Mouse (Mus musculus) embryonic facial prominence, embryonic 15.5 days (tissue): ENCODE results near the gene Gje1. TPM values are rescaled to one million over a fixed set of nuclear protein-coding genes. Genes with fewer than 3 reads are reported as not detected.
A peak's percentile ranks its signal among the peaks of the same experiment; 100 is the strongest.

ENCODE experiments used
- ATAC-seq: fragments of 200-750 bp; cut with Nextera tagmentation; 2 replicates; pipeline ENCODE4 v1.8.0; 2017; ENCODE audit warnings: low read depth, moderate TSS enrichment; ENCODE audit not compliant: insufficient number of reproducible peaks, low FRiP score, low TSS enrichment
- H3K27ac ChIP-seq: fragments of 300-500 bp; sonication (generic); replicated peaks from 2 replicates; pipeline ENCODE4 v1.5.1; 2015; ENCODE audit warnings: mild to moderate bottlenecking, inconsistent platforms
- H3K27me3 ChIP-seq: fragments of 300-500 bp; sonication (generic); 2 replicates; pipeline ENCODE4 v1.6.1; 2015; ENCODE audit warnings: inconsistent platforms
- H3K36me3 ChIP-seq: fragments of 300-500 bp; sonication (generic); 2 replicates; pipeline ENCODE4 v1.6.1; 2015; ENCODE audit warnings: mild to moderate bottlenecking, inconsistent platforms
- H3K4me1 ChIP-seq: fragments of 300-500 bp; sonication (generic); 2 replicates; pipeline ENCODE4 v1.6.1; 2015; ENCODE audit warnings: inconsistent platforms
- H3K4me2 ChIP-seq: fragments of 300-500 bp; sonication (generic); replicated peaks from 2 replicates; pipeline ENCODE4 v1.6.1; 2015; ENCODE audit warnings: mild to moderate bottlenecking, inconsistent platforms
- H3K4me3 ChIP-seq: fragments of 300-500 bp; sonication (generic); replicated peaks from 2 replicates; pipeline ENCODE4 v1.5.1; 2015; ENCODE audit warnings: mild to moderate bottlenecking, inconsistent platforms
- H3K9ac ChIP-seq: fragments of 300-500 bp; sonication (generic); 2 replicates; pipeline ENCODE4 v1.6.1; 2015; ENCODE audit warnings: inconsistent platforms
- H3K9me3 ChIP-seq: fragments of 300-500 bp; sonication (generic); replicated peaks from 2 replicates; pipeline ENCODE4 v1.6.1; 2016; ENCODE audit warnings: inconsistent platforms
- WGBS: fragments of 180-500 bp; shearing (Covaris S2); methylation state at CpG from one replicate; pipeline ENCODE4 v1.1.7; 2015; 5-methylcytosine and 5-hydroxymethylcytosine counted together
- polyA plus RNA-seq: library from polyadenylated mRNA; unstranded; fragments of >200 nt; fragmentation: Nextera tagmentation; extraction: Ambion mirVana; gene quantifications from 2 replicates; pipeline ENCODE4 v1.2.1, GENCODE M21; 2015

The Gje1 gene
- polyA plus RNA-seq: 0.28 TPM in 1 of 2 replicates, not detected in the other

DNA sequence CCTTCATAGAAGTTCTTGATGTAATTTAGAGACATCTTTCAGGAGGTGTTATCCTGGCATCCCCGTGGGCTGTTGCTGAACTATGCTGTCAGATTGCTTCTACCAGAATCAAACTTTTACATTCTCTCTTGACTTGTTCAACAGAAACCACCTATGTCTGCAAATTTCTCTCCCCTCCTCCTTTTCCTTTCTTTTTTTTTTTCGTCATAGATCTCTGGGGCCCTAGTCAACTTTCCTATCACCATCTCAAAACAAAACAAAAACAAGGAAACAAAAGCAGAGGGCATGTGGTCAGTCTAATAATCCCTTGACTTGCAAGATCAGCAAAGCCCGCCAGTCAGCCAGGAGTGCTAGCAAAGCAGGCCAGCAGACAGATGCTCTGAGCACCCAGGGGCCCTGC, at the start of gene Gje1:
TSS of gene Gje1 (minus strand) at position 101 of the 400 bp plus-strand sequence.
- H3K27ac ChIP-seq: no peak within 1 kb of the TSS
- no peaks in the 10 kb centered on the region for H3K9me3 ChIP-seq
- no peak within 1 kb of the TSS for H3K9ac ChIP-seq
- ATAC-seq: no peak
- no peaks in the 10 kb centered on the region for H3K4me1 ChIP-seq
- 53% methylated on average over 3 of the region's 3 CpGs for WGBS
- no peak within 1 kb of the TSS for H3K4me3 ChIP-seq
- no peak within 1 kb of the TSS for H3K4me2 ChIP-seq
- no peaks in the 10 kb centered on the region for H3K36me3 ChIP-seq
- no peaks in the 10 kb centered on the region for H3K27me3 ChIP-seq

- Histone ChIP-seq H3K4me1 (no peaks in the 10 kb centered on the region), H3K9ac (no peak overlapping the region), H3K27ac (no peak overlapping the region), H3K4me2 (peak overlapping the region; percentile 69), H3K9me3 (no peaks in the 10 kb centered on the region), H3K27me3 (peaks cover 19% of the 10 kb centered on the region), H3K36me3 (no peaks in the 10 kb centered on the region), H3K4me3 (peak overlapping the region; percentile 40)
- no peak for ATAC-seq
- whole genome bisulfite sequencing: 22% methylated on average over 8 of the region's 8 CpGs
Measured at GRCm38 (mm10) chr10:14760618-14761017, 42.6 kb upstream of the Gje1 start.

DNA sequence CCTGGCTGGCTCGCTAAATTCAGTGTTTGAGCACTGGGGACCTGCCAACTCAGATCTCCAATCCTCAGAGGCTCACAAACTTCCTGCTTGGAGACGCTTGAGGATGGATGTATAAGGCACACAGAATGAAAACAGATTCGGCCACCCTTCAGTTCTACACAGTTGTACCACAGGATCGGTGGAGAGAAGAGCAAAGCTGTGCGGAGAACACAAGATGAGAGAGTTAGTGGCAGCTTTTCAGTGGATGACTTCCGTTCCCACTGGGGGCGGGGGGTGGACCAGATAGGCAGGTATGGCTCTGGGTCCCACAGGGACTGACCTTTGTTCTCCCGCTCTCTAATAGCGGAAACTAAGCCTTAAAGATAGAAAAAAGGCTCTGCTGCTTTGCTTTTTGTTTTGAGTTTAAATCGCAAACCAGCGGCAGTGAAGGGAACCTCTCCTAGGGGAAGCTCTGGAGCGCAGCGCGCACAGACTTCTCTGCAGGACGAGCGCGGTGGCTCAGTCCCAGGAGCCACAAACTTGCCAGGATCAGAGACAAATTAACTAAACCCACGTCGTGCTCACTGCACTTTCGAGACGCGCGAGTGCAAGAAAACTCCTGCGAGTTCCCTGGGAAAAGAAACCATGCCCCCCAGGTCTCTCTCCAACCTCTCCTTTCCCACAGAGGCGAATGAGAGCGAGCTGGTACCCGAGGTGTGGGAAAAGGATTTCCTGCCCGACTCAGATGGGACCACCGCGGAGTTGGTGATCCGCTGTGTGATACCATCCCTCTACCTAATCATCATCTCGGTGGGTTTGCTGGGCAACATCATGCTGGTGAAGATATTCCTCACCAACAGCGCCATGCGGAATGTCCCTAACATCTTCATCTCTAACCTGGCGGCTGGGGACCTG, 41.9 kb upstream of the Gje1 start:
- Histone ChIP-seq H3K27ac (no peak overlapping the region), H3K9me3 (no peaks in the 10 kb centered on the region), H3K4me1 (no peaks in the 10 kb centered on the region), H3K9ac (no peak overlapping the region; the same call in 1 of the 2 replicates), H3K27me3 (peaks cover 19% of the 10 kb centered on the region), H3K4me3 (peak overlapping the region; percentile 40), H3K36me3 (no peaks in the 10 kb centered on the region), H3K4me2 (peak overlapping the region; percentile 69)
- 2% methylated on average over 35 of the region's 35 CpGs for WGBS
- ATAC-seq: peak; percentile 43; the same call in 1 of the 2 replicates

DNA sequence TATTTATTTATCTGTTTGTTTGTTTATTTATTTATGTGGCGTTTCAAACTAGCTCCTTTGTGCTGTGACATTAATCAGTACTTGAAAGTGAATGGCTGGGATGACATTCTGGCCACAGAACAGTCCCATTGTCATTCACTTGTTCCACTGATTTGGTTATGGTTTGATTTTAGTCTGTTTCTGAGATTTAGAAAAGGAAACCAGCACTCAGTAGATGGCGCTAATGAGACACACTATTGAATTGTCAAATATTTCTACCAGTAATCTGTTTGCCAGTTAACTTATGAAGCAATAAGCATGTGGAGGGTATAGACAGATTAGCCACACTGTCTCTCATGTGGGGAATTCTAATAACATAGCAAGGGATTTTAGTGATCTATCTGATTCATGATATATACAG, 16.3 kb upstream of the Gje1 start:
- no peak for ATAC-seq
- Histone ChIP-seq H3K27me3 (no peaks in the 10 kb centered on the region), H3K9me3 (no peaks in the 10 kb centered on the region), H3K27ac (no peak overlapping the region), H3K4me1 (no peaks in the 10 kb centered on the region), H3K36me3 (no peaks in the 10 kb centered on the region), H3K9ac (no peak overlapping the region), H3K4me2 (no peak overlapping the region), H3K4me3 (no peak overlapping the region)
- WGBS: 2% methylated on average over 2 of the region's 2 CpGs

- no peaks in the 10 kb centered on the region for H3K27me3 ChIP-seq
- H3K4me1 ChIP-seq: no peaks in the 10 kb centered on the region
- WGBS: 64% methylated on average over 9 of the region's 9 CpGs
- no peak overlapping the region for H3K9ac ChIP-seq
- no peak for ATAC-seq
- H3K36me3 ChIP-seq: no peaks in the 10 kb centered on the region
- no peak overlapping the region for H3K27ac ChIP-seq
- H3K9me3 ChIP-seq: no peaks in the 10 kb centered on the region
- H3K4me2 ChIP-seq: no peak overlapping the region
- no peak overlapping the region for H3K4me3 ChIP-seq
Measured at GRCm38 (mm10) chr10:14725671-14726070, 7.7 kb upstream of the Gje1 start.

- peaks cover 11% of the 10 kb centered on the region for H3K4me1 ChIP-seq
- H3K4me3 ChIP-seq: peak within 1 kb of the TSS; percentile 95
- no peaks in the 10 kb centered on the region for H3K36me3 ChIP-seq
- ATAC-seq: peak; percentile 94
- H3K9ac ChIP-seq: peak within 1 kb of the TSS; percentile 74
- H3K27me3 ChIP-seq: no peaks in the 10 kb centered on the region
- H3K9me3 ChIP-seq: no peaks in the 10 kb centered on the region
- H3K27ac ChIP-seq: peak within 1 kb of the TSS; percentile 66
- peak within 1 kb of the TSS; percentile 53 for H3K4me2 ChIP-seq
- under 1% methylated on average over 49 of the region's 50 CpGs for WGBS
Measured at GRCm38 (mm10) chr10:14705072-14706066, 12.6 kb downstream of the Gje1 start, which contains the start of the genes Vta1 and Nmbr. Gene Vta1 (minus strand): TSS chr10:14705560. Gene Nmbr (plus strand): TSS chr10:14705591.

DNA sequence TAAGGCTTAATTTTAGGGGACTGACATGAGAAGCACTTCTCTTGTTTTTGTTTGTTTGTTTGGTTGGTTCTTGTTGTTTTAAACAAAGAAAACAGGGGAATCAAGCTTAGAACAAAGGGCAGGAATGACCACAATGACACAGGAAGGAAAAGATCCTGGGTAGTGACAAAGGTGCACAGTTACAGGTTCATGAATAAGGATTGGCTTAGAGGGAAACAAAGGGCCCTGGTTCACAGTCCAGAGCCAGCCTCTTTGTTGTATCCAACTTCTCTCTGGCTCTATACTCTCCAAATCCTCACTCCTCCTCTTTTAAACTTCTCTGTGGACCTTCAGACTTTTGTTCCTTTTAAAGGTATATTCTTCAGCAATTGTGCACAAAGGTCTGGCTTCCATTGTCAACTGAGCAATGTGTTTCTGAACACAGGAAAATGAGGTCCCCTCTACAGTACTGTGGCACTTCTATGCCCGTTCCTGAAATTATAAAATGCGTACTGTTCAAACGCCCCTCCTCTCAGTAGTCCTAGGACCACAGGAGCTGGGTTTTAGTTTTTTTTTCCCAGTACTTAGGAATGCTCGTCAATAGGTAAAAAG, 14.1 kb downstream of the Gje1 start:
- H3K4me2 ChIP-seq: peak overlapping the region; percentile 53
- peaks cover 11% of the 10 kb centered on the region for H3K4me1 ChIP-seq
- ATAC-seq: no peak
- 66% methylated on average over 4 of the region's 4 CpGs for WGBS
- H3K36me3 ChIP-seq: no peaks in the 10 kb centered on the region
- H3K27me3 ChIP-seq: no peaks in the 10 kb centered on the region
- H3K9ac ChIP-seq: no peak overlapping the region; the same call in 1 of the 2 replicates
- no peaks in the 10 kb centered on the region for H3K9me3 ChIP-seq
- no peak overlapping the region for H3K27ac ChIP-seq
- H3K4me3 ChIP-seq: peak overlapping the region; percentile 95

GRCm38 (mm10) chr10:14703239-14703638, 14.8 kb downstream of the Gje1 start:
- H3K4me1 ChIP-seq: peaks cover 11% of the 10 kb centered on the region
- H3K36me3 ChIP-seq: no peaks in the 10 kb centered on the region
- no peaks in the 10 kb centered on the region for H3K27me3 ChIP-seq
- 79% methylated on average over 1 of the region's 1 CpGs for WGBS
- no peaks in the 10 kb centered on the region for H3K9me3 ChIP-seq
- H3K4me2 ChIP-seq: no peak overlapping the region
- no peak overlapping the region for H3K4me3 ChIP-seq
- H3K9ac ChIP-seq: no peak overlapping the region
- ATAC-seq: no peak
- no peak overlapping the region for H3K27ac ChIP-seq

GRCm38 (mm10) chr10:14690349-14690748, 27.7 kb downstream of the Gje1 start:
- WGBS: 85% methylated on average over 3 of the region's 3 CpGs
- Histone ChIP-seq H3K9ac (no peak overlapping the region), H3K36me3 (peaks cover 14% of the 10 kb centered on the region), H3K27ac (no peak overlapping the region), H3K27me3 (no peaks in the 10 kb centered on the region), H3K4me1 (no peaks in the 10 kb centered on the region), H3K4me3 (no peak overlapping the region), H3K4me2 (no peak overlapping the region), H3K9me3 (no peaks in the 10 kb centered on the region)
- ATAC-seq: no peak

DNA sequence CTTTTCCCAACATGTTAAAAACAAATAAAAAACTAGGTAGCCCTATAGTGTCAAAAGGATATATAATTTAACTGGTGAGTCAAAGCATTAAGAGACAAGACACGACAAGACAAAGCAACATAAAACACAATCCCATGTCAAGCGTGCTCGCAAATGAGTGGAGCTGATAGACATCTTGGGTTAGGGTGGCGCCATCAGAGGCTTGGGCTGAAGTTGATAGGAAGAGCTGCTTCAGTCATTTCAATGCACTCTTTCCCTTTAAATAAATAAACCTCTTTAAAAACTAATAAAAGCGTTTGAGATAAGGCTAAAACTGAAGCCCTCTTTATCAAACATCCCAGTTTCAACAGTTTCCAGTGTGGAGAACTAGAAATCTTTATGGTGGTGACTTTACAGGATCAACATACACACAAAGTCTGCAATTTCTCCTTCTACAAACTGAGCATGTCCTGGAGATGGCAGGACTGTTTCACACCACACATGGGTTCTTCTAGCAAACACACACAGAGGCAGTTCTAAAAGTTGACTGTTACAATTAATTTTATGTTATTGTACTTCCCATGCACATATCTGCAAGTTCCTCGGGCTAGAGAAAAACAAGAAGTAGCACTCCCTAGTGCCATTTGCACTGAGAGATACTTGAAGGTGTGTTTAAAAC, 29.1 kb downstream of the Gje1 start:
- WGBS: 77% methylated on average over 6 of the region's 6 CpGs
- Histone ChIP-seq H3K27ac (no peak overlapping the region), H3K4me3 (no peak overlapping the region), H3K36me3 (peaks cover 14% of the 10 kb centered on the region), H3K9ac (no peak overlapping the region), H3K4me1 (no peaks in the 10 kb centered on the region), H3K27me3 (no peaks in the 10 kb centered on the region), H3K4me2 (no peak overlapping the region), H3K9me3 (no peaks in the 10 kb centered on the region)
- no peak for ATAC-seq
